Mouse (Mus musculus): Measurements from ENCODE around the gene Hacl1.

Gene Hacl1

GRCm38 (mm10) chr14:31640890-31641505, at the start of gene Hacl1, which contains the start of gene Btd:
Gene Hacl1 (minus strand): TSS chr14:31641286.
Gene Btd (plus strand): TSS chr14:31641028.
- peak; percentile 82 to 87 for DNase-seq (ENCODE audit: low read depth in 1 of 2, low spot score in 2 of 2)

GRCm38 (mm10) chr14:31686231-31686630, 45.1 kb upstream of the Hacl1 start:
- no peak for DNase-seq (ENCODE audit: low read depth in 1 of 2, low spot score in 2 of 2)

- peak in 1 of 2 experiments; percentile 38 for DNase-seq (ENCODE audit: low read depth in 1 of 2, low spot score in 2 of 2)
These were observed 44.6 kb upstream of the Hacl1 start for GRCm38 (mm10) chr14:31685680-31686079.

GRCm38 (mm10) chr14:31684343-31685040, 43.4 kb upstream of the Hacl1 start:
- no peak for DNase-seq (ENCODE audit: low read depth in 1 of 2, low spot score in 2 of 2)

GRCm38 (mm10) chr14:31683610-31684009, 42.5 kb upstream of the Hacl1 start:
- no peak for DNase-seq (ENCODE audit: low read depth in 1 of 2, low spot score in 2 of 2)

- no peak for DNase-seq (ENCODE audit: low read depth in 1 of 2, low spot score in 2 of 2)
These were observed 41.0 kb upstream of the Hacl1 start for GRCm38 (mm10) chr14:31681931-31682555.

GRCm38 (mm10) chr14:31681291-31681690, 40.2 kb upstream of the Hacl1 start:
- DNase-seq (ENCODE audit: low read depth in 1 of 2, low spot score in 2 of 2), result no peak

GRCm38 (mm10) chr14:31680656-31681055, 39.6 kb upstream of the Hacl1 start:
- DNase-seq (ENCODE audit: low read depth in 1 of 2, low spot score in 2 of 2), result no peak

- no peak for DNase-seq (ENCODE audit: low read depth in 1 of 2, low spot score in 2 of 2)
These were observed 30.7 kb upstream of the Hacl1 start for GRCm38 (mm10) chr14:31671635-31672320.

GRCm38 (mm10) chr14:31669642-31670490, 28.8 kb upstream of the Hacl1 start:
- peak; percentile 58 to 64 for DNase-seq (ENCODE audit: low read depth in 1 of 2, low spot score in 2 of 2)

- DNase-seq (ENCODE audit: low read depth in 1 of 2, low spot score in 2 of 2), result no peak
These were observed 28.1 kb upstream of the Hacl1 start for GRCm38 (mm10) chr14:31669161-31669611.

GRCm38 (mm10) chr14:31668326-31668725, 27.2 kb upstream of the Hacl1 start:
- no peak for DNase-seq (ENCODE audit: low read depth in 1 of 2, low spot score in 2 of 2)

- no peak for DNase-seq (ENCODE audit: low read depth in 1 of 2, low spot score in 2 of 2)
These were observed 26.7 kb upstream of the Hacl1 start for GRCm38 (mm10) chr14:31667741-31668140.

GRCm38 (mm10) chr14:31666931-31667705, 26.0 kb upstream of the Hacl1 start:
- DNase-seq (ENCODE audit: low read depth in 1 of 2, low spot score in 2 of 2), result no peak

- DNase-seq (ENCODE audit: low read depth in 1 of 2, low spot score in 2 of 2), result no peak
These were observed 24.5 kb upstream of the Hacl1 start for GRCm38 (mm10) chr14:31665566-31665940.

GRCm38 (mm10) chr14:31664903-31665565, 23.9 kb upstream of the Hacl1 start:
- peak in 1 of 2 experiments; percentile 34 for DNase-seq (ENCODE audit: low read depth in 1 of 2, low spot score in 2 of 2)

GRCm38 (mm10) chr14:31664100-31664902, 23.2 kb upstream of the Hacl1 start:
- DNase-seq (ENCODE audit: low read depth in 1 of 2, low spot score in 2 of 2), result no peak

GRCm38 (mm10) chr14:31663376-31664099, 22.5 kb upstream of the Hacl1 start:
- DNase-seq (ENCODE audit: low read depth in 1 of 2, low spot score in 2 of 2), result no peak

All from monocyte, adult 2 months (primary cell).